Mouse (Mus musculus) erythroblast, adult 5-6 weeks (primary cell): Measurements from ENCODE around the gene Gm49661. TPM values are rescaled to one million over a fixed set of nuclear protein-coding genes. Genes with fewer than 3 reads are reported as not detected.

Source experiments
- ATAC-seq: replicated peaks from 2 replicates; pipeline ENCODE4 v1.8.0; 2016; ENCODE audit warnings: moderate number of reproducible peaks, mild to moderate bottlenecking, moderate TSS enrichment, inconsistent platforms; ENCODE audit not compliant: poor library complexity, low FRiP score, severe bottlenecking
- total RNA-seq, 2 experiments: library from RNA; stranded (forward) in 1 of 2; stranded (reverse) in 1 of 2; fragments of 150-400 nt in 1 of 2; fragments of 200-764, 138-1000 nt in 1 of 2; gene quantifications; 2 replicates each; pipeline versions ENCODE4 v1.2.3 to v1.2.4; 2015 to 2017; ENCODE audit warnings: low replicate concordance in 2 of 2

The Gm49661 gene
- total RNA-seq (2015; ENCODE audit: low replicate concordance): not detected in 2 replicates
- not detected in 2 replicates for total RNA-seq (2017; ENCODE audit: low replicate concordance)

DNA sequence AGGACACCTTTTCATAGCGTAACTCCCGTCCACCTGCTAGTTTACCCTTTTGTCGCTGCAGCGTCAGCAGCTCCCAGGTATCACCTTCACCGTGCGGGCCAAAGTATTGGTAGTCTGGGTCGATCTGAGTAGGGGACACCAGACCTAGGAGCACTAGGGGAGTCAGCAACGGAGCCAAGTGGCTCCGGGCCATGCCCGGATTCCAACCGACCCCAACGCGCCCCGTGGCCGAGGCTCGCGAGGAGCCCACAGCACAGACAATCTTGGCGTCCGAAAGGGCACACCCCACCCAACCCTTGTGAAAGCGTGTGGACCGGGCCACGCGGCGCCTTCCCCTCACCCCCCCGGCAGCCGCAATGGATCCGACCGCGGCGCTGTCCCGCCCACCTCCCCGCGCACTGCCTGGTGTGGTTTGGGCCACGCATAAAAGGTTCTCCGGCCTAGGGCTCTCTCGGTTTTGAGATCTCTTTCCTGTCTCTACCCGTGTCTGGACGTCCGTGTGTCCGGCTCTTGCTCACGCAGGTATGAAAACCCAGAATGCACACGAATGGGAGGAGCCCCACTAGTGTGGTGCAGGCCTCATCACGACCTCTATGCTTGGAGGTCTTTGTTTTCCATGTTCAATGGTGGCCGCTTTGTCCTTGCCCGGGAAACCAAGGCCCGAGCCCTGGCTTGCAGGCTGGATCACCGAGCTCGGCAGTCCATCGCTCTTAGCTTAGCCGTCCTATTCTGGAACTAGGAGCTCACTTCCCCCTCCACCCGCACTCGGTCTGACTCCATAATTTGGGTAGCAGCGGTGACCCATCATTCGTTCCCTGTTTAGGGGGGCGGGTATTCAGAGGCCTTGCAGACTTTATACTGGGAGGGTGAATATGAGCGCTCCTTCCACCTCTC, at the start of gene Gm49661, which contains the start of the genes Prdx2 and Rnaseh2a:
Gm49661 (minus strand) TSS at position 193 of the 894 bp plus-strand sequence.
Prdx2 (plus strand) TSS at position 347 of the 894 bp plus-strand sequence.
Rnaseh2a (minus strand) TSS at position 527 of the 894 bp plus-strand sequence.
- peak; percentile 51 for ATAC-seq

DNA sequence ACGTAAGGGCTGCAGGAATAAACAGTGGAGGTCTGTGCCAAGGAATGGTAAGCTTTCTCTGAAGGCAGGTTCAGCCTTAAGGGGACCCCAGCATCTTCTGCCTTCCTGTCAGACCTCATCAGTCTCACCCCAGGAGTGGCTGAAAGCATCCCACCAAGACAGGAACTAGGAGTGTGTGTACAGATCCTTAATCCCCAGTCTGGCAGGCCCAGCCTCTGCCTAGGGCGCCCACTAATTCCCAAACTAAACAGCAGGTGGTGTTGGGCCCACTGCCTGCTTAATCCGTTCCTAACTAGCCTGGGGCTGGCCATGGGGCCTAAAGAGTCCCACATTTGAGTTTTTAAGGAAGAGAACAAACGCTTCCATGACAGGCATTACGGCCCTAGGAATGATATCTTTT, 48.0 kb upstream of the Gm49661 start:
- no peak for ATAC-seq

DNA sequence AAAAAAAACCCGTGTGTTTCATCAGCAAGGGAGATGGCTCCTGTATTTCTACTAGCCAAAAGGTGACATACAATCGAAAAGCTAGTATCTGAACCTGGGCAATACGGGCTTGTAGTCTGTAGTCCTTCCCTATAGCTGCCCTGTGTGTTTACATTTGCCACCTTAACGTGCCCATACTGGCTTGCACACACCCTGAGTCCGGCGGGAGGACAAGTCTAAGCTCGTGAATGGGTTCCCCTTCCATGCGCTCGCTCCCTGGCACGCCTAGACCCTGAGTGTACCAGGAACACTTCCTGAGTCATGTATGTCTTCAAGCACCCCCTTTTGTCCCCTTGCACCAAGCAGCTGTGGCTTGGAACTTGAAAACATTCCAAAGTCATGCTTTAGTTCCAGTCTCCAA, 47.5 kb upstream of the Gm49661 start:
- ATAC-seq: no peak

DNA sequence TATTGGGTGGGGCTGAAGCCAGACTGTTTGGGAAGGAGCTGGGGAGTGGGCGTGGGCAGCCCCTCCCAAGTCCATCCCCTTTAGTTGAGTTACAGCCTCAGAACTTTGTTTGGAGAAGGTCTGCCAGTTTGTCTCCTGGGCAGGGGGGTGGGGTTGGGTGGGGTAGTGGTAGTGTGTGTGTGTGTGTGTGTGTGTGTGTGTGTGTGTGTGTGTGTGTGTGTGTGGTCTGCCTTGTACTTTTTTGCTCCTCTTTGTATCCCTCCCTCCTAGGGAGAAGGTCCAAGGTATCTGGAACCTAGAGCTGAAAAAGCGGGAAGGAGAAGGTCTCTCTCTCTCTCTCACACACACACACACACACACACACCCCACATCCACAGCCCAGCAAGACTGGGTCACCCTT, 45.2 kb upstream of the Gm49661 start, which contains the start of gene Best2:
Best2 (minus strand) TSS at position 101 of the 400 bp plus-strand sequence.
- no peak for ATAC-seq

DNA sequence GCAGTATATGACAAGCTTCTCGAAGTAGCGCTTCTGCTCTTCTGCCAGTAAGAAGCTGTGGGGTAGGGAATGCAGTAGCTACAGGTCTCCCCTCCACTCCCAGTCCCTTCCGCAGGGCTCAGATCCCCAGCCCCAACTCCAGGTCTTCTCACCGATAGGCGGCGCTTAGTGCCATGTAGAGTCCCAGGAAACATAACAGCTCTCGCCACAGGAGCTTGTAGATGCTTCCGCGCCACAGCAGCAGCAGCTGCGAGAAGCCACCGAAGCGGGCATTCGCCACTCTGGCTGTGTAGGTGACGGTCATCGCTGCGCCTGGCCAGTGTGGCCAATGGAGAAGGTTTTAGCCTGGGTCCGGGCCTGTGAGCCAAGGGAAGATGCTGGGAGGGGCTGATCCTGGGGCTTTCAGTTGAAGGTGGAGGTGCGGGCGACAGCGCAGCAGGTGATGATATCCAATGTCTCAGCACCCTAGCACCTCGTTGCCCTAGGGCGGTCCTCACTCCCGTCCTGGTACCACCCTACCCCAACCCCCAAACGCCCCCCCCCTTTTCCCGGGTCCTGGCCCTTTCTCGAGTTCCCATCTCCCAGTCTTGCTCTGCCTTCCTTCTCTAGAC, 44.1 kb upstream of the Gm49661 start:
- peak; percentile 70 for ATAC-seq

DNA sequence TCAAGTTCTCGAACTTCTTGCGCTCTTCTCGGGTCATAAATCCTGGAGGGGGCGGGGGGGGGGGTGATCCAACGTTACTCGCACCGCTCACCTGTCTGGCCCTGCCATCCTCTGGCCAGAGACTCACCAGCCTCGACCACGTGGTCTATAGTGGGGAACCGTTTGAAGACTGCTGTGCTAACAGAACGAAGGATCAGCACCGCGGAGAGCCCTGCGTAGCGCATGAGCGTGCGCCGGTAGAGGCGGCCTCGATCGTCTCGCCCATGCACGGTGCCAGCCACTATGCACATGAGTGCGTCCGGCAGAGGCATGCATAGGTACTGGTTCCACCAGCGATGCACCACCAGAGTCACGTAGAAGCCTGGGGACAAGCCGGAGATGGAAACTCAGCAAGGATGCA, 42.0 kb upstream of the Gm49661 start:
- ATAC-seq: no peak

DNA sequence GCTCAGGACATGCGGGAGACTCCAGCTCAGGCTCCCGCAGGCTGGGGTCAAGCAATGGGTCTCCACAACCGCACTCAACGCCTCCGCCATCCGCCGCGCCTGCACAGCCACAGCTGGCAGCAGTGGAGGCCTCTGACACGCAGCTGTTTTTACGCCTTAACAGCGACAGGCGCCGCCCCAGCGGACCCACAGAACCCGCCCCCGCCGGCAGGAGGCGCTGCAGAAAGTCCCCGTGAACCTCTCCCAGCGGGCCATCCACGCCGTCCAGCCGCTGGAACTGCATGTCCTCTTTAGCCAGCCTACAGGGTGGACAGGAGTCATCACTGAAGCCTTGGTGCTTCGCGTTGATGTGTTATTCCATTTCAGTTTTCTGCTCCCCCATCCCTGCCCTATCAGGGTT, 38.5 kb upstream of the Gm49661 start:
- peak; percentile 77 for ATAC-seq

DNA sequence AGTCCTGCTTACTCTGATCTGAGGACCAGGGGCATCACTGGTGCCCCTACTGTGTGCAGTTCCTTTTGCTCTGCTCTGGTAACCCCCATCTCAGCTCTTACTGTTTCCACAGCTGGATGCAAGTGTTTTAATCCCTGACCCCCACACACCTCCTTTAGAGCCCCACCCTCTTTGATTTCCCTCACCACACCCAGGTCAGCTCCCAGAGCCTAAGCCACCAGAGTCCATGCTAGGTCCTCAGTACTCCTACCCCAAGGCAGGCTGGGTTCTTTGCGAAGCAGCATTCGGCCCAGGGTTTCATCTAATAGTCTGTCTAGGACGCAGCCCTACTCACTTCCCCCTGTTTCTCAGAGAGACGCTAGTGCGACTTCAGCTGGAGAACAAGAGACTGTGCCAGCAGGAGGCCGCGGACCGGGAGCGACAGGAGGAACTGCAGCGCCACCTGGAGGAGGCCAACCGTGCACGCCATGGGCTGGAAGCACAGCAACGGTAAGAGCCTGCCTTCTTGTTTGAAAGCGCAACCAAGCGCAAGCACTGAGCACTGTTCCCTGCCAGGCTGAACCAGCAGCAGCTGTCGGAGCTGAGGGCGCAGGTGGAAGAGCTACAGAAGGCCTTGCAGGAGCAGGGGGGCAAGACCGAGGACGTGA, 28.5 kb upstream of the Gm49661 start:
- peak; percentile 90 for ATAC-seq

DNA sequence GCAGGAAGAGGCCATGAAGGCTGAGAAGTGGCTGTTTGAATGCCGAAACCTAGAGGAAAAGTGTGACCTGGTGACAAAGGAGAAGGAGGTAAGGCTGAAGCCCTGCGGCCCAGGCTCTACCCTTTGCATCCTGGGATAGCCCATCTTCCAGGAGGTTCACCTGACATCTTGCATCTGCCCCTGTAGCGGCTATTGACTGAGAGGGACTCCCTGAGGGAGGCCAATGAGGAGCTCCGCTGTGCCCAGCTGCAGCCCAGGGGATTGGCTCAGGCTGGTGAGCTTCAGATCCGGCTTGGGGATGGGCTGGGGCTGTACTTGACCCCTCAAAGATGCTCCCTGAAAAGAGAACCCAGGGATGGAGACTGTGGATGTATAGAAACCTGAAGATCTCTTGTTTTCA, 27.7 kb upstream of the Gm49661 start:
- ATAC-seq: no peak

DNA sequence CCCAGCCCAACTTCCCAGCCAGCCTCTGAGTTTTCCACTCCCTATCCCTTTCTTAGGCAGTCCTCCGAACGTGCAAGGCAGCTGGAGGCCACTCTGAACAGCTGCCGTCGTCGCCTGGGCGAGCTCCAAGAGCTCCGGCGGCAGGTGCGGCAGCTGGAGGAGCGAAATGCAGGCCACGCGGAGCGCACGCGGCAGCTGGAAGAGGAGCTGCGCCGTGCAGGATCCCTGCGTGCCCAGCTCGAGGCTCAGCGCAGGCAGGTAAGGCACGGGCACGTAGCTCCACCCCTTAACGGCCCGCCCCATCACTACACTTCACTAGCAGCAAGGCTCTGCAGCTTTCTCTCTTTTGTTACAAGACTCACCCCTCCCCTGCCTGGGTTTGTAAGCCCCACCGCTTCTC, 26.4 kb upstream of the Gm49661 start:
- no peak for ATAC-seq

DNA sequence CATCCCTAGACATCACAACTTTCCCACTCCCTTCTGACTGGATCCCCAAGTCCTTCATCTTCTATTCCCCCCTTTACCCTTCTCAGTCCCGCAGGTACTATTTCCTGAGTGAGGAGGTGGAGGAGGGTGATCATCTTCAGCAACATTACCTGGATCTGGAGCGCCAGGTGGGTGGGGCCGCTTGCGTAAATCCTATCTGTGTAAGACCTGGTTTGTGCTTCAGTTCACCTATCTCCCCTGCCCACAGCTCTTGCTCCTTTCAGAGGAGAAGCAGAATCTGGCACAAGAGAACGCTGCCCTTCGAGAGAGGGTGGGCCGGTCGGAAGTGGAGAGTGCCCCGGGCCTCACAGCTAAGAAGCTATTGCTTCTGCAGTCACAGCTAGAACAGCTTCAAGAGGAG, 25.1 kb upstream of the Gm49661 start:
- no peak for ATAC-seq

DNA sequence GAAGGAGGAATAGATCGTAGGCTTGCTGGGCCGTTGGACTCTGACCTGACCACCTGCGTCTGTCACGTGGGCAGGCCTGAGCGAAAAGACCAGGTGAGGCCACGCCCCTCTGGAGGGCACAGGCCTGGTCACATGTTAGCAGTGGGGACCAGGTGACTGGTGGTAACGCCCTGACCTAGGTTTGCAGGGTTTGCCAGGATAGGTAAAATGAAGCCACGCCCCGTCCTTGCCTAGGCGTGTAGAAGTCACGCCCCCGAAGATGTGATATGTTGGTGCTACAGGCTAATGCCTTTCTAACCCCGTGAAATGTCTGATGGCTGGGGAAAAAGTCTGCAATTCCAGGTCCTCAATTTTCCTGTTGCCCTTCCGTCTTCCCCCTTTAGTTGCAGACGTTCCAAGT, 21.6 kb upstream of the Gm49661 start:
- ATAC-seq: peak; percentile 44

DNA sequence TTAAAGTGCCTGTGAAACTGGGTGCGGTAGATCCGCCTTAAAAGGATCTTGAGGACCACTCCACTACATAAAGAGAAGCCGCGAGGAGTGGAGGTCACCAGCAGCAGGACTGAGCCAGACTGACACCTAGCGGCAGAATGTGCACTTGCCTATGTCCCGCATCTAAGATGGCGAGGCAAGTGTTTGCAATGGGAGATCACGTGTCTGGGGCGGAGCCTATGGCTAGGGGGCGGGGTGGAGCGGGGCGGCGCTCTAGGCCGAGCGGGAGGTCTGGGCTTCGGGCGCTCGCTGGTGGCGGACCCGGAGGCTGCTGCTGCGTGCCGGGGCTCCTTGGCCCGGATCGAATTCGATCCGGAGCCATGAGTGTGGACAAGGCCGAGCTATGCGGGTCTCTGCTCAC, 21.1 kb upstream of the Gm49661 start, which contains the start of gene Hook2:
Hook2 (plus strand) TSS at position 255 of the 400 bp plus-strand sequence.
- peak; percentile 80 for ATAC-seq

DNA sequence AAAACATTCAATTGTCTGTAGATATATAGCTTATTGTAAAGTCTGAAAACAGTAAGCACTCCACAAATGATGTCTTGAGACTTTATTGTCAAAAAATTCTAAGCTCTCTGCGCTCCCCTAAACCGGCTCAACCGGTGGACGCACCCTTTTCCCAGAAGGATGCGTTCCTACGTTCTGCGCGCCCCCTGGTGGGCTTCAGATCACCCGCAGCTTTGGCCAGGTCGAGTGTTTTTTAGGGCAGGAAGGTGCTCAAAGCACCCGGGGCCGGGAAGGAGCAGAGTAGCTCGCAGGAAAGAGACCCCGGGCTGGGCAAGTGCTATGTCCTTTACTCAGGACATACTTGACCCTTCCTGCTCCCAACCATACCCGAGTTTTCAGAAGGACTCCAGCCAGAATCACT, 20.6 kb upstream of the Gm49661 start:
- ATAC-seq: peak; percentile 73

DNA sequence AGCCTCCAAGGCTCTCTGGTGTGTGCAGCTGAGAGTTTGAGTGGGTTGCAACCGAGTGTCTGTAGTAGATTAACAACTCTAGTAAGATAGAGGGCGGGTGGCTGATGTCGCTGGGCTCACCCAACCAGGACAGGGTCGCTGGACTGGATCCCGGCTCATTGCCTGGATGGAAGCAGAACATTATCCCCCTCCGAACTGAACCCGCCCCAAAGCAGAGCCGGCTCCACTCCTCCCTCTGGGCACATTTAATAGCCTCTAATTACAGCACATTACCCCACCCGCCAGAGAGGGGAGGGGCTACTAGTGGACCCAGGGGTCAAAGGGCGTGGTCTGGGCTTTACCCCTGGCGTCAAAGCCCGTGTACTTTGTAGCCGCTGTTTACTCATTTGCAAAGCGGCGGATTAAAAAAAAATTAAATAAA, 20.1 kb upstream of the Gm49661 start:
- ATAC-seq: peak; percentile 23; the same call in 1 of the 2 replicates

DNA sequence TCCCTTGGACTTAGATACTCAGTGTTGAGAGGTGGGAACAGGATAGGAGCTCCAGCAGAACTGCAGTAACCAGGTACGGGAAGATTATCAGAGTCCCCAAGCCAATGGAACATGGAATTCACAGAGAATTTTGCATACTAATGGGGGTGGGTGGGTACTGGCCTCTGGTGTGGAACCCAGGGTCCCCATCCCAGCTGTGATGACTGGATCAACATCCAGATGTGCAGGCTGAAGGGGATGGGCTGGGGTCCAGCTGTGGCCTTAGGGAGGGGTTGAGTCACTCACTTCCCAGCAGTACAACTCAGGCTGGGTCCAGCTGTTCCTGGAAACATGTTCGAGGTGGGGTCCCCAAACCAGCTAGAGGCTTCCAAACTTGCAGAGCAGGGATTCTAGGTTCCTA, 18.7 kb upstream of the Gm49661 start:
- no peak for ATAC-seq

DNA sequence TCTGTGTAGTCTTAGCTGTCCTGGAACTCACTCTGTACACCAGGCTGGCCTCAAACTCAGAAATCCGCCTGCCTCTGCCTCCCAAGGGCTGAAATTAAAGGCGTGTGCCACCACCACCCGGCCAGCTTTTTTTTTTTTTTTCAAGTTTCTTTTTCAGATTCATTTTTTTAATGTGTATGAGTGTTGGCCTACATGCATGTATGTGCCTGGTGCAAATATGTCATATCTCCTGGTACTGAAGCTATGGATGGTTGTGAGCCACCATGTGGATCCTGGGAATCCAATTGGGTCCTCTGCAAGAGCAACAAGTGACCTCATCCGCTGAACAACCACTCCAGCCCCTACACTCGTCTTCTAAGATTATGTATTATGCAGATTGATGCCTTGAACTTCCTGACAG, 18.2 kb upstream of the Gm49661 start:
- no peak for ATAC-seq

DNA sequence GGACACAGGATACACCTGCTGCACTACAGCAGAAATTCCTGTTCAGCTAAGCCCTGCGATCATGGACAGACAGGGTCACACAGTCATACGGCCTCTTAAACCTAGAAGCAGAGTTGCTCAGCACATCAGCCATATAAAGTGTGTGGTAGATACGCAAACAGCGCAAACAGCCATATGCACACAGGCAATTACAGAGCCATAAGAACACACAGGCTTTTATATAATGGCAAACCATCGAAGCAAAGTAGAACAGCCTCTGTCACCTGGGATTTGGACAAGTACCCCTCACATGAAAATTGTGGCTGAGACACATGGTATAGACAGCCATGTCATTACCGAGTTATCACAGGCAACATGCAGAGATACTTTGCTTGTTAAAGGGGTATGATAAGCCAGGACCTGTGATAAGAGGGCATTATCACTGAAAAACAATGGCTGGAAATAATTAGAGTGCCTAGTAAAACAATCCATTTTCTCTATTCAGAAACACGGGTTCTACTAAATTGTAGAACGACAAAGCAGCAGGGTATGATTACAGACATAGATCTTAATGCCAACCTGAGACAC, 17.2 kb upstream of the Gm49661 start:
- ATAC-seq: no peak

DNA sequence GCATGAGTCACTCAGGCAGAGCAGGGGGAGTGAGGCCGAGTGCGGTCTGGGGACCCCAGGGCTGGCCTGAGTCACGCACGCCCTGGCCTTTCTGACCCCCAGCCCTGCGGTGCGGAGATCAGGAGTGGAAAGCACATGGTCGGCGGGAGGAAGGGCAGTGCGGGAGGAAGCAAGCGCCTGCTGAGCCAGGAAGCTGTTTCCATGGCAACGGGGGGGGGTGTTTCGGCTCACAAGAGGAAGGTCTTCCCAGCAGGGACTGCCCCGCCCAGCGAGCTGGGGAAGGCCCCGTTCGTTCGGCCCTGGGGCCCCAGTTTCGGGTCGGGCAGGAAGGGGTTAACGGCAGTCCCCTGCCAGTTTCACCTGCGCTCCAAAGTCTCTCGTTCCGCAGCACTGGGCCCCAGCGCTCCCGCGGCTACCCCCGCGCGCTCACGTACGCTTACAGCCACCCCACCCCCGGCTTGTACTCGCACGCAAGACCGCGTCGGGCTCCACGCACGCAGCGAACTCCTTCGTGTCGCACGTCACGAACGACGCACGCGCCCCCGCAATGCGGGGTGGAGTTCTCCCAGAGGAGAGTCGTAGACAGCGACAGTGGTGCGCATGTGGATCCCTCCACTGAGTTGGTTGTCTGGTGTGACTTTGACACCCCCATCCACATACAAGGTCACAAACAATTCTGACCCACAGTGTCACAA, 16.6 kb upstream of the Gm49661 start:
- ATAC-seq: peak; percentile 6; the same call in 1 of the 2 replicates
